Mouse (Mus musculus) forebrain, embryonic 11.5 days (tissue): Measurements from ENCODE around the gene Fsd1. TPM values are rescaled to one million over a fixed set of nuclear protein-coding genes. Genes with fewer than 3 reads are reported as not detected.
A peak's percentile ranks its signal among the peaks of the same experiment; 100 is the strongest.
"Not testable (repeated sequence)": the region's sequence is repeated elsewhere in the genome, so short reads cannot be mapped to it uniquely, and the experiment has no call there.

Experiments
- ATAC-seq: fragments of 200-750 bp; cut with Nextera tagmentation; replicated peaks from 2 replicates; pipeline ENCODE4 v1.8.0; 2017; ENCODE audit warnings: moderate TSS enrichment; ENCODE audit not compliant: low FRiP score
- DNase-seq: peaks from one replicate; pipeline ENCODE4 v3.0.0-alpha.2; 2017; ENCODE audit warnings: low spot score
- H3K27ac ChIP-seq: fragments of 300-500 bp; sonication (generic); 2 replicates; pipeline ENCODE4 v1.5.1; 2014; ENCODE audit warnings: low read depth, low read length
- H3K27me3 ChIP-seq: fragments of 300-500 bp; sonication (generic); 2 replicates; pipeline ENCODE4 v1.6.1; 2014; ENCODE audit warnings: mild to moderate bottlenecking, low read length, mixed read lengths; ENCODE audit not compliant: control insufficient read depth, insufficient read depth
- H3K36me3 ChIP-seq: fragments of 300-500 bp; sonication (generic); 2 replicates; pipeline ENCODE4 v1.6.1; 2014; ENCODE audit warnings: mild to moderate bottlenecking, low read length, moderate library complexity, mixed read lengths; ENCODE audit not compliant: control insufficient read depth, insufficient read depth
- H3K4me1 ChIP-seq: fragments of 300-500 bp; sonication (generic); replicated peaks from 2 replicates; pipeline ENCODE4 v1.6.1; 2014; ENCODE audit warnings: low read length, mixed read lengths; ENCODE audit not compliant: control insufficient read depth, insufficient read depth
- H3K4me2 ChIP-seq: fragments of 300-500 bp; sonication (generic); 2 replicates; pipeline ENCODE4 v1.6.1; 2014; ENCODE audit warnings: low read depth, mild to moderate bottlenecking, low read length, moderate library complexity, mixed read lengths; ENCODE audit not compliant: severe bottlenecking
- H3K4me3 ChIP-seq: fragments of 300-500 bp; sonication (generic); 2 replicates; pipeline ENCODE4 v1.5.1; 2014; ENCODE audit warnings: low read depth, low read length
- H3K9ac ChIP-seq: fragments of 300-500 bp; sonication (generic); 2 replicates; pipeline ENCODE4 v1.6.1; 2014; ENCODE audit warnings: low read length
- H3K9me3 ChIP-seq: fragments of 300-500 bp; sonication (generic); 2 replicates; pipeline ENCODE4 v1.6.1; 2016; ENCODE audit warnings: low read length, mixed read lengths; ENCODE audit not compliant: control insufficient read depth
- WGBS: fragments of 180-500 bp; shearing (Covaris S2); extraction: QIAGEN DNeasy Blood & Tissue Kit; methylation state at CpG from one replicate; pipeline ENCODE4 v1.1.7; 2014; 5-methylcytosine and 5-hydroxymethylcytosine counted together
- polyA plus RNA-seq: library from polyadenylated mRNA; unstranded; fragments of >200 nt; fragmentation: Nextera tagmentation; extraction: Ambion mirVana; gene quantifications from 2 replicates; pipeline ENCODE4 v1.2.1, GENCODE M21; 2014

Fsd1 gene
- 61.9 and 71.1 TPM in 2 replicates for polyA plus RNA-seq

DNA sequence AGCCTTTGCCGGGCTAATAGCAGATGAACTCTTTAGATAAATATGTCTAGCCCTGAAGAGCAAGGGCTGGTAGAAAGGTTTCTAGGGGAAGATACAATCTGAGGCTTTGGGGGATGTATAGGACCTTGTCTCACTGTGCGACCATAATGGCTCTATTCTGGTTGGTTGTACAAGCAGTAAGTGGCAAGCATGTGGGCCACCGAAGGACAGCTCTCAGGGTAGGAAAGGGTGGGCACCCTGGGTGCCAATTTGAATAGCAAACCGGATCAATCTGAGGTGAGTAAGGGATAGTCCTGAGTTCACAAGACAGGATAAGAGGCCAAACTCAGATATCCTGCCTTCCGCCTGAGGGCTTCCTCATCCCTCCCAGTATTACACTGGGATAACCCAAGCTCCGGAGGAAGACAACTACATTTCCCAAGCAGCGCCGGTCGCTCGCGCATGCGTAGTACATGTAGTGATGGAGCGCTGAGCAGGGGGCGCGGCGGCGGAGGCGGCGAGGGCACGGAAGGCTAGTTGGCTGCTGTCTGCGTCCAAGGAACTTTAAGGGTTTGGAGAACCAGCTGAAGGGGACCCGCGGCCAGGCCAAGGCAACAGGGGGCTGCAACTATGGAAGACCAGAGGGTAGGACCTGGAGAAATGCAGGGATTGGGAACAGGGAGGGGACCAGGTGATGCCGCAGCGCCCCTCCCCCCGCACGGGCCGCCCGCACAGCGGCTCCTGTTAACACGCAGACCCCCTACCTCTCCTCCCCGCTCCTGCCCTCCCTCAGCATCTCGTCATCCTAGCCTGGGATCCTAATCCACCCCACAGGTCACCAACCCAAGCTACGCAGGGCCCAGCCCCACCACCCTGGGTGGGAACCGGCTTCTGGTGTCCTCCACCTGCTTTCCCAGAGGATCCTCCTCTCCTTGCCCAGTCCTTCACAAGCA, at the start of gene Fsd1:
Fsd1 (plus strand) TSS at position 480 of the 932 bp plus-strand sequence.
- 8% methylated on average over 35 of the region's 35 CpGs for WGBS
- ATAC-seq: peak; percentile 92
- H3K27ac ChIP-seq: no peak within 1 kb of the TSS

GRCm38 (mm10) chr17:55944387-55944865, 41.9 kb upstream of the Fsd1 start:
- not testable (repeated sequence) for DNase-seq, H3K9ac ChIP-seq, H3K36me3 ChIP-seq, H3K4me1 ChIP-seq, ATAC-seq, H3K9me3 ChIP-seq, H3K27me3 ChIP-seq, H3K27ac ChIP-seq
- Histone ChIP-seq H3K4me2 (peak overlapping the region; percentile 64), H3K4me3 (peak overlapping the region; percentile 38)
- WGBS: 35% methylated on average over 10 of the region's 10 CpGs

More for the DNA sequence above, at the start of gene Fsd1:
- Histone ChIP-seq H3K4me1 (no peaks in the 10 kb centered on the region), H3K9me3 (no peaks in the 10 kb centered on the region), H3K4me2 (peak within 1 kb of the TSS; percentile 77), H3K9ac (peak within 1 kb of the TSS; percentile 71), H3K27me3 (no peaks in the 10 kb centered on the region), H3K36me3 (no peaks in the 10 kb centered on the region), H3K4me3 (peak within 1 kb of the TSS; percentile 57)
- DNase-seq: peak; percentile 92

GRCm38 (mm10) chr17:55944866-55945682, 41.2 kb upstream of the Fsd1 start:
- not testable (repeated sequence) for H3K4me1 ChIP-seq, H3K27me3 ChIP-seq, H3K9me3 ChIP-seq, H3K36me3 ChIP-seq
- DNase-seq (peak; percentile 79), ATAC-seq (peak; percentile 97)
- Histone ChIP-seq H3K4me2 (peak overlapping the region; percentile 64), H3K27ac (peak overlapping the region; percentile 77), H3K9ac (peak overlapping the region; percentile 56), H3K4me3 (peak overlapping the region; percentile 38)
- under 1% methylated on average over 50 of the region's 56 CpGs for WGBS

- no peak overlapping the region for H3K27ac ChIP-seq
Observed at GRCm38 (mm10) chr17:55945696-55946095, 40.6 kb upstream of the Fsd1 start.

GRCm38 (mm10) chr17:55948647-55949046, 37.7 kb upstream of the Fsd1 start:
- H3K9me3 ChIP-seq: no peaks in the 10 kb centered on the region
- H3K9ac ChIP-seq: no peak overlapping the region
- no peak overlapping the region for H3K4me2 ChIP-seq
- no peaks in the 10 kb centered on the region for H3K36me3 ChIP-seq
- peaks cover 3% of the 10 kb centered on the region; the same call in 1 of the 2 replicates for H3K4me1 ChIP-seq
- H3K27me3 ChIP-seq: no peaks in the 10 kb centered on the region
- H3K27ac ChIP-seq: no peak overlapping the region
- H3K4me3 ChIP-seq: no peak overlapping the region
- 89% methylated on average over 4 of the region's 4 CpGs for WGBS
- DNase-seq: no peak
- ATAC-seq: no peak

More at GRCm38 (mm10) chr17:55945696-55946095, 40.6 kb upstream of the Fsd1 start:
- Histone ChIP-seq H3K4me1 (peaks cover 3% of the 10 kb centered on the region; the same call in 1 of the 2 replicates), H3K27me3 (no peaks in the 10 kb centered on the region), H3K4me3 (peak overlapping the region; percentile 38), H3K36me3 (no peaks in the 10 kb centered on the region), H3K9me3 (no peaks in the 10 kb centered on the region), H3K4me2 (peak overlapping the region; percentile 64), H3K9ac (peak overlapping the region; percentile 56)
- ATAC-seq: 0 out of 2 replicates have a peak, but pooled peaks have one; percentile 0
- 40% methylated on average over 5 of the region's 5 CpGs for WGBS
- DNase-seq: no peak

DNA sequence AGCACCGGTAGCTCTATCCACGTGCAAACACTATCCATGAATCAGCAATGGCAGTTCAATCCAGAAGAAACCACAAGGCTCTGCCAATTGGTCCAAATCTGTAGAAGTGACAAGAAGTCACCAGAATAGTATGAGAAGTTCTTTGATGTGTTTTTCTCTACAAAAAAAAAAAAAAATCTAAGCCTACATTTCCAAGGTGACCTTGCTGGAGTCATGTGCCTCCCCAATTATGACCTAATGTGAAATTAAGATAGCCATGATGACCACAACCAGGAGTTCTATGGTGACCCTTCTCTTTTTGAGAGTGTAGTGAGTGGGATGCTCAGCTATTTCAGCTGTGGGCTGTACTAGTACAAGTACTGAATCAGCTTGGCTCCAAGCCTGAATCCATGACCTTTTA, 36.9 kb upstream of the Fsd1 start, which contains the start of gene Zfp119b:
Zfp119b (minus strand) TSS at position 101 of the 400 bp plus-strand sequence.
- WGBS: 94% methylated on average over 2 of the region's 2 CpGs
- Histone ChIP-seq H3K27me3 (no peaks in the 10 kb centered on the region), H3K4me1 (peaks cover 3% of the 10 kb centered on the region; the same call in 1 of the 2 replicates), H3K4me3 (no peak within 1 kb of the TSS), H3K9me3 (no peaks in the 10 kb centered on the region), H3K9ac (no peak within 1 kb of the TSS), H3K36me3 (no peaks in the 10 kb centered on the region), H3K4me2 (no peak within 1 kb of the TSS), H3K27ac (no peak within 1 kb of the TSS)
- no peak for ATAC-seq
- DNase-seq: no peak

DNA sequence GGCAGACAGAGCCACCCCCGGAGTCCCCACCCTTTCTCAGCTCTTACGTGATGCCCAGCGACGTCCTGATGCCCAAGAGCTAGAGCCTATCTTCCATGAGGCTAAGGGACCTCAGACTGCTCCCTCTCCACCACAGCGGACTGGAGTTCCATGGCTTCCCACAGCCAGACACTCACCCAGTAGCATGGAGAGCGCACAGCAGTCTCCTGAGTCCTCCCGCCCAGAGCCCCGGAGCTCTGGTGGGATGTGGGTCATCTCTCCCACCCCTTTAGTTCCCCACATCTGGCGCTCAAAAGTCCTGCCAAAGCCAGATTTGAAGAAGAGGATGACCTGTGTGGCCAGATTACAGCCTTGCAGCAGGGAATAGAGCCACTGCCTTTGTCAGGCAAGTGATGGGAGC, 35.7 kb upstream of the Fsd1 start:
- H3K27ac ChIP-seq: no peak overlapping the region
- WGBS: 82% methylated on average over 9 of the region's 9 CpGs
- no peaks in the 10 kb centered on the region for H3K27me3 ChIP-seq
- H3K9me3 ChIP-seq: no peaks in the 10 kb centered on the region
- H3K4me1 ChIP-seq: peaks cover 3% of the 10 kb centered on the region; the same call in 1 of the 2 replicates
- H3K9ac ChIP-seq: no peak overlapping the region
- ATAC-seq: no peak
- no peak overlapping the region for H3K4me3 ChIP-seq
- no peak overlapping the region for H3K4me2 ChIP-seq
- H3K36me3 ChIP-seq: no peaks in the 10 kb centered on the region
- peak; percentile 41 for DNase-seq

DNA sequence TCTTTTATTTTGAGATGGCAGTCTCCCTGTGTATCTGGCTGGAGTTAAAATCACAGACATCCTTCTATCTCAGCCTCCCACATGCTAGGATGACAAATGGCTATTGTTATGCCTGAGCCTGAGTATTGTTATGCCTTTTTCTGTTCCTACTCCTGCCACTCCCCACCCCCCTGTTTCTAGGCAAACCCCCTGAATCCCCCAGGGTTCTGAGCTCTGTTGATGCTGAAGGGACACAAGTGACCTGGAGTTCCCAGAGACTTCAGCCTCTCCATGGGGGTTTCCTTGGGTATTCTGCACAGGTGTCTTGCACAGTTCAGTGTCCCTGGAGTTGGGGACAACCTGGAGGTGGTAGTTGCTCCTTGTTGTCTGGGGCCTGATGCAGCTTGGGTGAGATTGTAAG, 34.3 kb upstream of the Fsd1 start:
- DNase-seq: peak; percentile 50
- no peaks in the 10 kb centered on the region for H3K9me3 ChIP-seq
- H3K27ac ChIP-seq: no peak overlapping the region
- no peaks in the 10 kb centered on the region for H3K27me3 ChIP-seq
- no peak overlapping the region for H3K9ac ChIP-seq
- no peak for ATAC-seq
- H3K4me2 ChIP-seq: no peak overlapping the region
- H3K36me3 ChIP-seq: no peaks in the 10 kb centered on the region
- H3K4me1 ChIP-seq: peaks cover 2% of the 10 kb centered on the region; the same call in 1 of the 2 replicates
- no peak overlapping the region for H3K4me3 ChIP-seq
